Mouse (Mus musculus) kidney, embryonic 14.5 days (tissue): ENCODE data around the gene Smyd3. TPM values are rescaled to one million over a fixed set of nuclear protein-coding genes. Genes with fewer than 3 reads are reported as not detected.

ENCODE experiments used
- ATAC-seq: fragments of 200-750 bp; cut with Nextera tagmentation; 2 replicates; pipeline ENCODE4 v1.8.0; 2017; ENCODE audit warnings: moderate number of reproducible peaks, mild to moderate bottlenecking, moderate TSS enrichment, moderate library complexity; ENCODE audit not compliant: low FRiP score, low TSS enrichment
- H3K27ac ChIP-seq: fragments of 300-500 bp; sonication (generic); 2 replicates; pipeline ENCODE4 v1.5.1; 2014; ENCODE audit warnings: low read depth, mild to moderate bottlenecking, low read length, moderate library complexity, mixed read lengths
- H3K27me3 ChIP-seq: fragments of 300-500 bp; sonication (generic); 2 replicates; pipeline ENCODE4 v1.6.1; 2014; ENCODE audit warnings: mild to moderate bottlenecking, low read length; ENCODE audit not compliant: control insufficient read depth, insufficient read depth
- H3K36me3 ChIP-seq: fragments of 300-500 bp; sonication (generic); 2 replicates; pipeline ENCODE4 v1.6.1; 2014; ENCODE audit warnings: low read length, mixed read lengths; ENCODE audit not compliant: control insufficient read depth, insufficient read depth
- H3K4me1 ChIP-seq: fragments of 300-500 bp; sonication (generic); 2 replicates; pipeline ENCODE4 v1.6.1; 2014; ENCODE audit warnings: low read length, mixed read lengths; ENCODE audit not compliant: control insufficient read depth, insufficient read depth
- H3K4me2 ChIP-seq: fragments of 300-500 bp; sonication (generic); replicated peaks from 2 replicates; pipeline ENCODE4 v1.6.1; 2014; ENCODE audit warnings: low read depth, mild to moderate bottlenecking, low read length
- H3K4me3 ChIP-seq: fragments of 300-500 bp; sonication (generic); 2 replicates; pipeline ENCODE4 v1.5.1; 2014; ENCODE audit warnings: mild to moderate bottlenecking, low read length
- H3K9ac ChIP-seq: fragments of 300-500 bp; sonication (generic); 2 replicates; pipeline ENCODE4 v1.6.1; 2014; ENCODE audit warnings: low read depth, mild to moderate bottlenecking, low read length, moderate library complexity
- H3K9me3 ChIP-seq: fragments of 300-500 bp; sonication (generic); 2 replicates; pipeline ENCODE4 v1.6.1; 2016; ENCODE audit warnings: low read length; ENCODE audit not compliant: control insufficient read depth
- WGBS: fragments of 180-500 bp; shearing (Covaris S2); extraction: QIAGEN DNeasy Blood & Tissue Kit; methylation state at CpG from one replicate; pipeline ENCODE4 v1.1.7; 2014; 5-methylcytosine and 5-hydroxymethylcytosine counted together
- polyA plus RNA-seq: library from polyadenylated mRNA; unstranded; fragments of >200 nt; fragmentation: Nextera tagmentation; extraction: Ambion mirVana; gene quantifications from 2 replicates; pipeline ENCODE4 v1.2.1, GENCODE M21; 2014

Smyd3 gene
- polyA plus RNA-seq, 1 experiment from 2014 or later: 21.5 TPM

DNA sequence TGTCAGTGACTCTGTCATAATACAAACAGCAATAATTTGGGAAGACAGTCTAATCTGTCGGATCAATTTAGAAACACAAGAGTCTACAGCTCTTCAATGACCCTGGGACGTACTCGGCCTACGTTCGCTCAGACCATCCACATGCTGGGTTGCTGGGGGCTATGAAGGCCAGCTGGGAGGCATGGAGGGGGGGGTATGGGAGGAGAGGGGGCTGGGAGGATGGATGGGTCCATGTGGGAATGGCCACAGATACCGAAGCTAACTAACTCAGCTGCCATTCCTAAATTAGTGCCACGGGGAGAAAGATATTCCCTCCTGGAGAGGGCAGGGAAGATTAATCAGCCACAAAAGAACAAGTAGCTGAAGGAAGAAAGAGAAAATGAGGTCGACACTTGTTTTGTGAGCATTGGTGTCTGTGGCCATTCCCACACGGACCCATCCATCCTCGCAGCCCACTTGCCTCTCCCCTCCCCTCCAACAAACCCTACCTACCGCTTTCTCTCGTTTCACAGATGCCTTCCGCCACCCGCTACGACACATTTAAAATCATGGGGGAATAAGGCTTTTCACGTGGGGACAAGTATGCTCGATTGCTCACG, 411.6 kb downstream of the Smyd3 start:
- no peak for ATAC-seq
- Histone ChIP-seq H3K9me3 (no peaks in the 10 kb centered on the region), H3K27ac (no peak overlapping the region), H3K4me3 (no peak overlapping the region), H3K4me2 (no peak overlapping the region), H3K9ac (no peak overlapping the region), H3K36me3 (no peaks in the 10 kb centered on the region), H3K4me1 (0 out of 2 replicates have a peak, but pooled peaks cover 3% of the 10 kb centered on the region), H3K27me3 (no peaks in the 10 kb centered on the region)
- WGBS: 85% methylated on average over 18 of the region's 18 CpGs

DNA sequence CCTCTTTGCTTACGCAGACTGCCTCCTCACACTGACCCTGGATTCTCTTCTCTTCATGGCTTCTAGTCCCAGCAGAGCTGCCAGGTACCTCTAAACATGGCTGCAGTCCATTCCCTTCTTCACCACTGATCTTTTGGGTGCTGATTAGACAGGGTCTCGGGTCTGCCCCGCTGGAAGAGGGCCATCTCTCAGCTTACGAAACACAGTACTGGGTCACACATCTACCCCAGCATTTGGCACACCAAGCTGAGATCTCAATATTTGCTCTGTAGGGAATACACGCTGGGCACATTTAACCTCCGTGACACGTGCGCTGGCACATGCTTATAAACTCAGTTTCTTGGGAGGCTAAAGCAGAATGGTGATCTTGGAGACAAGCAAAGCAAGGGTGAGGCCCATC, 413.4 kb downstream of the Smyd3 start:
- 0 out of 2 replicates have a peak, but pooled peaks cover 3% of the 10 kb centered on the region for H3K4me1 ChIP-seq
- WGBS: 93% methylated on average over 8 of the region's 8 CpGs
- no peaks in the 10 kb centered on the region for H3K27me3 ChIP-seq
- H3K9me3 ChIP-seq: no peaks in the 10 kb centered on the region
- no peak overlapping the region for H3K4me2 ChIP-seq
- no peak overlapping the region for H3K27ac ChIP-seq
- no peak for ATAC-seq
- H3K9ac ChIP-seq: no peak overlapping the region
- no peak overlapping the region for H3K4me3 ChIP-seq
- H3K36me3 ChIP-seq: no peaks in the 10 kb centered on the region

DNA sequence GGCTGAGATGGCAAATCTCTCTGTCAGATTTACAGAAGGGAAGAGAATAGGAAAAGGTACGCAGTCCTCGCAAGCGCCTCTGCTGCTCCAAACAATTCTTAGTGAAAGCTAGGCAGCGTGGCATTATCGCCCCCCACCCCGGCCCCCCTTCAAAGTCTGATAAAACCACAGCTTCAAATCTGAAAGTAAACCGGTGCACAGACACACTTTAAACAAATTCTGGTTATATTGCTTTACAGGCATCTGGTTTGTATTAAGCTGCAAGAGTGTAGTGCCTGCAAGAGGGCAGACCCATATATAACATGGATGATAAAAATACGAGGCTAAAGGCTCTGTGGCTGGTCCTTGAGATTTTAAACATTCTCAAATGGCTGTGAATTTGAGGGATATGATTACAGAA, 420.8 kb downstream of the Smyd3 start:
- H3K36me3 ChIP-seq: no peaks in the 10 kb centered on the region
- no peaks in the 10 kb centered on the region for H3K27me3 ChIP-seq
- H3K9me3 ChIP-seq: no peaks in the 10 kb centered on the region
- no peak overlapping the region for H3K27ac ChIP-seq
- H3K4me3 ChIP-seq: no peak overlapping the region
- no peak overlapping the region for H3K4me2 ChIP-seq
- peaks cover 10% of the 10 kb centered on the region; the same call in 1 of the 2 replicates for H3K4me1 ChIP-seq
- 73% methylated on average over 8 of the region's 8 CpGs for WGBS
- no peak overlapping the region for H3K9ac ChIP-seq
- no peak for ATAC-seq

DNA sequence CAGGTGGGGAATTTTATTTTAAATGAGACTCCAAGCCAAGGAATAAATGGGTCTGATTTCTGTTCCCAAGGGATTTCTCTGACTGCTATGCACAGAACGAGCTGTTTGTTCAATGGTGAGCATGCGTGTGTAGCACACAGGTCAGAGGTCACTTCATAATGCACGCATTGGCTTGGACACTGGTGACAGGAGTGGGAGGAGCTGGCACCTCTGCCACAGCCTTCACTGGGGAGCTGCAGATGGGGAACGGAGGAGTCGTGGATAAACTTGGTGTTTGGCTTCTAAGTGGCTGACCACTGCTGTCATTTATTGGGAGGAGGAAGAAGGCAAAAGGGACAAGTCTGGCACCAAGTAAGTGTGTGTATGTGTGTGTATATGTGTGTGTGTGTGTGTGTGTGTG, 421.5 kb downstream of the Smyd3 start:
- H3K4me1 ChIP-seq: peaks cover 10% of the 10 kb centered on the region; the same call in 1 of the 2 replicates
- 29% methylated on average over 5 of the region's 5 CpGs for whole genome bisulfite sequencing
- H3K4me3 ChIP-seq: no peak overlapping the region
- no peaks in the 10 kb centered on the region for H3K27me3 ChIP-seq
- no peak overlapping the region for H3K4me2 ChIP-seq
- H3K9ac ChIP-seq: no peak overlapping the region
- H3K27ac ChIP-seq: no peak overlapping the region
- ATAC-seq: no peak
- H3K9me3 ChIP-seq: no peaks in the 10 kb centered on the region
- H3K36me3 ChIP-seq: no peaks in the 10 kb centered on the region

DNA sequence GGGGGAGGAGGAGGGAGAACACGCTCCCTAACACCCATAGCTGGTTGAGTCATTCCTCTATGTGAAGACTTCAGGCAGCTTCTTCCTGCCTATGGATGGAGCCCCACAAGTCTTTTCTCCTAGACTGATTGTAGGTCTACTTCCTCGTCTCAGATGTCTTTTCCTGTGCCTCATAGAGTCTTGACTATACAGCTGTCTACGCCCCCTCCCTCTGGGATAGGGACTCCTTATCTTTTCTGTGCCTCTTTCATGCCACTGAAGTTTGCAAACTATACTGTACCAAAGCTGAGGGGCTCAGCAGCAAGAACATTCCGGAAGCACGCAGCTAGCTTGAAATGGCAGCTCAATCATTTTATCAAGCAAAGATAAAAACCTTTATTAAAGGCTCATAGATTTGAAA, 428.7 kb downstream of the Smyd3 start:
- Histone ChIP-seq H3K27me3 (no peaks in the 10 kb centered on the region), H3K9ac (no peak overlapping the region), H3K36me3 (no peaks in the 10 kb centered on the region), H3K4me3 (no peak overlapping the region), H3K9me3 (no peaks in the 10 kb centered on the region), H3K27ac (no peak overlapping the region), H3K4me1 (peaks cover 10% of the 10 kb centered on the region), H3K4me2 (no peak overlapping the region)
- ATAC-seq: no peak
- WGBS: 84% methylated on average over 5 of the region's 5 CpGs

DNA sequence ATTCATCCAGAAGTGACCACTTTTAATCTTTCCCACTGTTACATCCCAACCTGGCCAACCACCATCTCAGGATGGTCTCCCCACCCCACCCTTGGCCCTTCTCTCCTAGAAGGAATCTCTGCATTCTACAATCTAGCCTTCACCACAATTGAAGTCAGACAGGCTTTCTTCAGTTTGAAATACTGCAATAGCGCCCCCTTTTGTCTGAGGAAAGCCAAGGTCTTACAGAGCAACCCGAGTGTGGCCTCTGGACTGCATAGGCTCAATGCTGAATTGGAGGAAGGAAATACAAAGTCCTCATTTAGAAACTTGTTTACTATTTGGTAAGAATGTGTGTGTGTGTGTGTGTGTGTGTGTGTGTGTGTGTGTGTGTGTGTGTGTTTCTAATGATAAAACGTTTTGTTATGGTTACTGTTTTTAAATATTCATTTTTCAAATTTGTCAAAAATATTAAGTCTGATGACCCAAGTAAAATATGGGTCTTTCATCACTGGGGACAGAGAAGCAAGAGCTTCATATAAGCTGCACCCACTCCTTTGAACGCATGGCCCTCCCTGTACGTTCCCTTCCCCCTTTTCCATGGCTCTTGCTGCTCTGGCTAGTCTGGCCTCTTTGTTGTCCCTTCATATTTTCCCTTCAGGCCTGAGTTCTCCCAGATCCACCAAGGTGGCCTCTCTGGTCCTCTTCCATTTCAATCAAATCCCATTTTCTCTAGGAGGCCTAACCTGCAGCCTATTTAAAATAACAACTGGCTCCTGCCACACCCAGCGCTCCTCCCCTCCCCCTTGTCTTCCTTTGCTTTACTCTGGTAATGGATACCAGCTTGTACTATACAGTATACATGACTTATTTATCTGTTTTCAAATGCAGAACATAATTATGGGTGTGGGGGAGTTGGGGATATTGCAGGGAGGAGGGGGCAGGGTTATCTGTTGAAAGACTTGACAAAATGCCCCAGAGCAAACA, 430.5 kb downstream of the Smyd3 start:
- Histone ChIP-seq H3K27ac (no peak overlapping the region), H3K9me3 (no peaks in the 10 kb centered on the region), H3K27me3 (no peaks in the 10 kb centered on the region), H3K4me1 (peaks cover 10% of the 10 kb centered on the region), H3K36me3 (no peaks in the 10 kb centered on the region), H3K4me3 (no peak overlapping the region), H3K4me2 (no peak overlapping the region), H3K9ac (no peak overlapping the region)
- WGBS: 52% methylated on average over 6 of the region's 6 CpGs
- peak; percentile 45; the same call in 1 of the 2 replicates for ATAC-seq

DNA sequence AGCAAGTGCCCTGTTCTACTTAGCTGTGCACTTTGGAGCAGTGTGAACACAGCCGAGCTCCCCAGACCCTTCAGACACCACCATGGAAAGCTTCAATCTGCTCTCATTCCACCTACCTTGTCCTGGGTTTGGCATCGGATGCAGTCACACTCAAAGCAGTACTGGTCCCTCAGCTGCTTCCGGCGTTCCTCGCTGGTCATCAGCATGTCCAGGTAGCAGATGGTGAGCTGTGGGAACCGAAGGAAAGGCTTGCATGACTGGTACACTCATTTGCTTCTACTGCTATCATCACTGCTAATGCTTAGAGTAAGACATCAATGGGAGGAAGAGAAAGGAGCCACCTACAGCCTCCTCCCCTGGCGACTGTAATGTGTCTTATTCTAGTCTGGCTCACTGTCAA, 431.6 kb downstream of the Smyd3 start:
- Histone ChIP-seq H3K36me3 (no peaks in the 10 kb centered on the region), H3K27me3 (no peaks in the 10 kb centered on the region), H3K27ac (no peak overlapping the region), H3K9me3 (no peaks in the 10 kb centered on the region), H3K4me2 (no peak overlapping the region), H3K9ac (no peak overlapping the region), H3K4me3 (no peak overlapping the region), H3K4me1 (peaks cover 10% of the 10 kb centered on the region)
- ATAC-seq: no peak
- WGBS: 92% methylated on average over 7 of the region's 7 CpGs

DNA sequence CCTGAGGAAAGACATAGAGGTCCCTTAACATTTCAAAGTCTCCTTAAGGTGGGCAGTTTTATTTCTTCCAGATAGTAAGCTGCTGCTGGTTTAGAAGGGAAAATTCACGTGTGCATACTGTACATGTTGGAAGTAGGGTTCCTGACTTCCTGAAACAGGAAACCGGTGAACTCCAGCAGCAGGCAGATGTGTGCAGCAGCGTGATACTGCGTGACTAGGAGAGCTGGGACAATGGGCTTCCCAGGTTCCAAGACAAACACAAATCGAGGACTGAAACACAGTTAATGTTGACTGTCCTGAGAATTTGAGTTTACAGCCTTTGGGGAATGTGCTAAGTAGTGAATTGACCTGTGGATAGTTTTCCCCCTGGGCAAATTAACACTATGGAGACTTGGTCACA, 434.7 kb downstream of the Smyd3 start:
- Histone ChIP-seq H3K9me3 (no peaks in the 10 kb centered on the region), H3K27me3 (no peaks in the 10 kb centered on the region), H3K4me1 (peaks cover 7% of the 10 kb centered on the region), H3K9ac (no peak overlapping the region), H3K4me3 (no peak overlapping the region), H3K27ac (no peak overlapping the region), H3K36me3 (no peaks in the 10 kb centered on the region), H3K4me2 (no peak overlapping the region)
- peak; percentile 29; the same call in 1 of the 2 replicates for ATAC-seq
- WGBS: 22% methylated on average over 5 of the region's 5 CpGs

DNA sequence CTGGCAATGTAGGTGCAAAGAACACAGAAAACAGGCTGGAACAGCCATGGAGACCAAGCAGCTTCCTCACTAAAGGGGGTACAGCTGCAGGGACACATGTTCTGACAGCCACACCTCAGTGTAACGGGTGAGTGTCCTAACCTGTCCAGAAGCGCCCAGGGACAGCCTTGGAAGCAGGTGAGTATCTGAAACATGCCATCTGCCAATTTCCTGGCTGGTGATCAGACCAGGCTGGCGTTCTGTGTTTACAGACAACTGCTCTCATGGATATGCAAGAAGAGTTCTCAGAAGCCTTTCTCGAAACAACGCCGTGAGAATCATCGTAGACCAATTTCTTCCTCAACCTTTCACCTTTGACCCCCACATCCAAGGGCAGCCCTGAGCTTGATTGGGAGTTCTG, 444.0 kb downstream of the Smyd3 start:
- Histone ChIP-seq H3K4me3 (no peak overlapping the region), H3K4me1 (no peaks in the 10 kb centered on the region; the same call in 1 of the 2 replicates), H3K27me3 (no peaks in the 10 kb centered on the region), H3K9me3 (no peaks in the 10 kb centered on the region), H3K9ac (no peak overlapping the region), H3K36me3 (no peaks in the 10 kb centered on the region), H3K4me2 (no peak overlapping the region), H3K27ac (no peak overlapping the region)
- 90% methylated on average over 7 of the region's 7 CpGs for WGBS
- ATAC-seq: no peak
